Mouse (Mus musculus) midbrain, embryonic 13.5 days (tissue): ENCODE data around the gene Slc2a8. TPM values are rescaled to one million over a fixed set of nuclear protein-coding genes. Genes with fewer than 3 reads are reported as not detected.
"Not testable (repeated sequence)": the region's sequence is repeated elsewhere in the genome, so short reads cannot be mapped to it uniquely, and the experiment has no call there.

Source experiments
- ATAC-seq: fragments of 200-750 bp; cut with Nextera tagmentation; 2 replicates; pipeline ENCODE4 v1.8.0; 2017; ENCODE audit warnings: mild to moderate bottlenecking, moderate TSS enrichment, moderate library complexity
- H3K27ac ChIP-seq: fragments of 300-500 bp; sonication (generic); 2 replicates; pipeline ENCODE4 v1.5.1; 2015; ENCODE audit warnings: inconsistent platforms, mild to moderate bottlenecking, moderate library complexity
- H3K27me3 ChIP-seq: fragments of 300-500 bp; sonication (generic); 2 replicates; pipeline ENCODE4 v1.6.1; 2015; ENCODE audit warnings: mild to moderate bottlenecking, inconsistent platforms
- H3K36me3 ChIP-seq: fragments of 300-500 bp; sonication (generic); 2 replicates; pipeline ENCODE4 v1.6.1; 2015; ENCODE audit warnings: mild to moderate bottlenecking, inconsistent platforms
- H3K4me1 ChIP-seq: fragments of 300-500 bp; sonication (generic); replicated peaks from 2 replicates; pipeline ENCODE4 v1.6.1; 2015; ENCODE audit warnings: inconsistent platforms
- H3K4me2 ChIP-seq: fragments of 300-500 bp; sonication (generic); replicated peaks from 2 replicates; pipeline ENCODE4 v1.6.1; 2015; ENCODE audit warnings: moderate library complexity, mild to moderate bottlenecking, inconsistent platforms
- H3K4me3 ChIP-seq: fragments of 300-500 bp; sonication (generic); replicated peaks from 2 replicates; pipeline ENCODE4 v1.5.1; 2015; ENCODE audit warnings: mild to moderate bottlenecking, inconsistent platforms
- H3K9ac ChIP-seq: fragments of 300-500 bp; sonication (generic); replicated peaks from 2 replicates; pipeline ENCODE4 v1.6.1; 2015; ENCODE audit warnings: mild to moderate bottlenecking, inconsistent platforms
- H3K9me3 ChIP-seq: fragments of 300-500 bp; sonication (generic); 2 replicates; pipeline ENCODE4 v1.6.1; 2016; ENCODE audit warnings: mild to moderate bottlenecking, inconsistent platforms
- WGBS: fragments of 180-500 bp; shearing (Covaris S2); methylation state at CpG from one replicate; pipeline ENCODE4 v1.1.7; 2015; 5-methylcytosine and 5-hydroxymethylcytosine counted together
- polyA plus RNA-seq: library from polyadenylated mRNA; unstranded; fragments of >200 nt; fragmentation: Nextera tagmentation; extraction: Ambion mirVana; gene quantifications from 2 replicates; pipeline ENCODE4 v1.2.1, GENCODE M21; 2015

The Slc2a8 gene
- polyA plus RNA-seq = 19.2 and 20.6 TPM in 2 replicates

GRCm38 (mm10) chr2:32981725-32982271 lies at the start of gene Slc2a8:
TSS of gene Slc2a8 (minus strand) at chr2:32982083.
- Histone ChIP-seq H3K4me3 (peak within 1 kb of the TSS; percentile 70), H3K27me3 (peaks cover 4% of the 10 kb centered on the region; the same call in 1 of the 2 replicates), H3K36me3 (peaks cover 3% of the 10 kb centered on the region; the same call in 1 of the 2 replicates), H3K4me1 (peaks cover 18% of the 10 kb centered on the region), H3K9ac (peak within 1 kb of the TSS; percentile 83), H3K9me3 (no peaks in the 10 kb centered on the region), H3K4me2 (peak within 1 kb of the TSS; percentile 92), H3K27ac (peak within 1 kb of the TSS; percentile 52)
- under 1% methylated on average over 47 of the region's 50 CpGs for WGBS
- ATAC-seq = peak; percentile 99

GRCm38 (mm10) chr2:33025040-33025439 lies 43.2 kb upstream of the Slc2a8 start:
- Histone ChIP-seq H3K9me3 (no peaks in the 10 kb centered on the region), H3K4me3 (no peak overlapping the region), H3K27ac (no peak overlapping the region), H3K36me3 (peaks cover 6% of the 10 kb centered on the region), H3K27me3 (no peaks in the 10 kb centered on the region), H3K4me2 (no peak overlapping the region), H3K4me1 (no peaks in the 10 kb centered on the region), H3K9ac (no peak overlapping the region)
- 85% methylated on average over 4 of the region's 4 CpGs for WGBS
- no peak for ATAC-seq

GRCm38 (mm10) chr2:33024564-33024963 lies 42.7 kb upstream of the Slc2a8 start:
- no peaks in the 10 kb centered on the region for H3K27me3 ChIP-seq
- 70% methylated on average over 10 of the region's 10 CpGs for WGBS

GRCm38 (mm10) chr2:33022846-33023245 lies 41.0 kb upstream of the Slc2a8 start:
- H3K36me3 ChIP-seq = peaks cover 6% of the 10 kb centered on the region
- no peak for ATAC-seq
- no peak overlapping the region for H3K27ac ChIP-seq
- H3K9ac ChIP-seq = no peak overlapping the region
- no peak overlapping the region for H3K4me3 ChIP-seq
- WGBS = 78% methylated on average over 6 of the region's 6 CpGs
- H3K4me1 ChIP-seq = no peaks in the 10 kb centered on the region
- no peak overlapping the region for H3K4me2 ChIP-seq
- H3K27me3 ChIP-seq = no peaks in the 10 kb centered on the region
- H3K9me3 ChIP-seq = no peaks in the 10 kb centered on the region

More at GRCm38 (mm10) chr2:33024564-33024963, 42.7 kb upstream of the Slc2a8 start:
- no peak overlapping the region for H3K4me2 ChIP-seq
- H3K4me1 ChIP-seq = no peaks in the 10 kb centered on the region
- no peak for ATAC-seq
- H3K9ac ChIP-seq = no peak overlapping the region
- no peaks in the 10 kb centered on the region for H3K9me3 ChIP-seq
- H3K4me3 ChIP-seq = no peak overlapping the region
- no peak overlapping the region for H3K27ac ChIP-seq
- peaks cover 6% of the 10 kb centered on the region for H3K36me3 ChIP-seq

- Histone ChIP-seq H3K27me3 (no peaks in the 10 kb centered on the region), H3K4me2 (no peak overlapping the region), H3K27ac (no peak overlapping the region), H3K4me3 (no peak overlapping the region), H3K9ac (no peak overlapping the region), H3K4me1 (peaks cover 5% of the 10 kb centered on the region; the same call in 1 of the 2 replicates), H3K36me3 (no peaks in the 10 kb centered on the region), H3K9me3 (no peaks in the 10 kb centered on the region)
- no peak for ATAC-seq
- WGBS = 12% methylated on average over 6 of the region's 6 CpGs
These were observed 36.1 kb upstream of the Slc2a8 start for GRCm38 (mm10) chr2:33018026-33018425.

- Histone ChIP-seq H3K9me3 (no peaks in the 10 kb centered on the region), H3K4me3 (no peak overlapping the region), H3K4me1 (peaks cover 5% of the 10 kb centered on the region; the same call in 1 of the 2 replicates), H3K27me3 (no peaks in the 10 kb centered on the region), H3K27ac (no peak overlapping the region), H3K9ac (no peak overlapping the region), H3K4me2 (no peak overlapping the region), H3K36me3 (no peaks in the 10 kb centered on the region)
- ATAC-seq = no peak
- WGBS = 85% methylated on average over 2 of the region's 2 CpGs
These were observed 35.3 kb upstream of the Slc2a8 start for GRCm38 (mm10) chr2:33017191-33017590.

- H3K4me3 ChIP-seq = no peak overlapping the region
- no peak overlapping the region for H3K9ac ChIP-seq
- peak; percentile 50 for ATAC-seq
- 61% methylated on average over 5 of the region's 5 CpGs for WGBS
- H3K27ac ChIP-seq = no peak overlapping the region
- H3K4me2 ChIP-seq = no peak overlapping the region
- H3K36me3 ChIP-seq = no peaks in the 10 kb centered on the region
- H3K27me3 ChIP-seq = no peaks in the 10 kb centered on the region
- H3K4me1 ChIP-seq = peaks cover 5% of the 10 kb centered on the region; the same call in 1 of the 2 replicates
- no peaks in the 10 kb centered on the region for H3K9me3 ChIP-seq
These were observed 33.0 kb upstream of the Slc2a8 start for GRCm38 (mm10) chr2:33014877-33015276.

GRCm38 (mm10) chr2:33009055-33009454 lies 27.2 kb upstream of the Slc2a8 start:
- 90% methylated on average over 4 of the region's 4 CpGs for WGBS
- H3K9ac ChIP-seq, H3K4me1 ChIP-seq, H3K9me3 ChIP-seq, H3K4me3 ChIP-seq, H3K4me2 ChIP-seq, H3K27ac ChIP-seq, ATAC-seq, H3K27me3 ChIP-seq: not testable (repeated sequence)
- peaks cover 18% of the 10 kb centered on the region; the same call in 1 of the 2 replicates for H3K36me3 ChIP-seq

GRCm38 (mm10) chr2:33005041-33005440 lies 23.2 kb upstream of the Slc2a8 start:
- Histone ChIP-seq H3K4me1 (no peaks in the 10 kb centered on the region), H3K9ac (no peak overlapping the region), H3K4me2 (no peak overlapping the region), H3K27ac (no peak overlapping the region), H3K36me3 (peaks cover 27% of the 10 kb centered on the region; the same call in 1 of the 2 replicates), H3K4me3 (no peak overlapping the region), H3K9me3 (no peaks in the 10 kb centered on the region), H3K27me3 (no peaks in the 10 kb centered on the region)
- WGBS = 82% methylated on average over 5 of the region's 5 CpGs
- no peak for ATAC-seq

GRCm38 (mm10) chr2:33002144-33002543 lies 20.3 kb upstream of the Slc2a8 start:
- no peak for ATAC-seq
- WGBS = 85% methylated on average over 7 of the region's 7 CpGs

GRCm38 (mm10) chr2:32999752-33000151 lies 17.9 kb upstream of the Slc2a8 start:
- Histone ChIP-seq H3K9ac (no peak overlapping the region), H3K4me2 (no peak overlapping the region), H3K27me3 (no peaks in the 10 kb centered on the region), H3K4me3 (no peak overlapping the region), H3K4me1 (no peaks in the 10 kb centered on the region), H3K36me3 (0 out of 2 replicates have a peak, but pooled peaks cover 12% of the 10 kb centered on the region), H3K9me3 (no peaks in the 10 kb centered on the region), H3K27ac (no peak overlapping the region)
- no peak for ATAC-seq
- 94% methylated on average over 2 of the region's 2 CpGs for WGBS

More at GRCm38 (mm10) chr2:33002144-33002543, 20.3 kb upstream of the Slc2a8 start:
- Histone ChIP-seq H3K9ac (no peak overlapping the region), H3K36me3 (peaks cover 27% of the 10 kb centered on the region; the same call in 1 of the 2 replicates), H3K9me3 (no peaks in the 10 kb centered on the region), H3K4me2 (no peak overlapping the region), H3K4me3 (no peak overlapping the region), H3K27ac (no peak overlapping the region), H3K27me3 (no peaks in the 10 kb centered on the region), H3K4me1 (no peaks in the 10 kb centered on the region)

- Histone ChIP-seq H3K27ac (no peak overlapping the region), H3K4me1 (no peaks in the 10 kb centered on the region), H3K4me3 (no peak overlapping the region), H3K9ac (no peak overlapping the region), H3K36me3 (0 out of 2 replicates have a peak, but pooled peaks cover 4% of the 10 kb centered on the region), H3K27me3 (no peaks in the 10 kb centered on the region), H3K9me3 (no peaks in the 10 kb centered on the region), H3K4me2 (no peak overlapping the region)
- WGBS = 85% methylated on average over 4 of the region's 4 CpGs
- no peak for ATAC-seq
These were observed 15.9 kb upstream of the Slc2a8 start for GRCm38 (mm10) chr2:32997792-32998191.

- no peak overlapping the region for H3K9ac ChIP-seq
- no peak overlapping the region for H3K4me3 ChIP-seq
- no peaks in the 10 kb centered on the region for H3K4me1 ChIP-seq
- H3K27me3 ChIP-seq = no peaks in the 10 kb centered on the region
- H3K27ac ChIP-seq = no peak overlapping the region
- ATAC-seq = no peak
- no peaks in the 10 kb centered on the region for H3K36me3 ChIP-seq
- whole genome bisulfite sequencing = 74% methylated on average over 6 of the region's 6 CpGs
- no peaks in the 10 kb centered on the region for H3K9me3 ChIP-seq
- no peak overlapping the region for H3K4me2 ChIP-seq
These were observed 15.2 kb upstream of the Slc2a8 start for GRCm38 (mm10) chr2:32997081-32997480.
